Mouse (Mus musculus) intestine, postnatal 0 days (tissue): ENCODE results near the gene Plcb4. TPM values are rescaled to one million over a fixed set of nuclear protein-coding genes. Genes with fewer than 3 reads are reported as not detected.
A peak's percentile ranks its signal among the peaks of the same experiment; 100 is the strongest.

Source experiments
- ATAC-seq: fragments of 200-750 bp; cut with Nextera tagmentation; 2 replicates; pipeline ENCODE4 v1.8.0; 2017; ENCODE audit warnings: mild to moderate bottlenecking, moderate TSS enrichment, moderate library complexity
- H3K27ac ChIP-seq: fragments of 300-500 bp; sonication (generic); 2 replicates; pipeline ENCODE4 v1.5.1; 2014; ENCODE audit warnings: mild to moderate bottlenecking, low read depth, low read length, moderate library complexity
- H3K27me3 ChIP-seq: fragments of 300-500 bp; sonication (generic); replicated peaks from 2 replicates; pipeline ENCODE4 v1.6.1; 2014; ENCODE audit warnings: low read length, mixed read lengths; ENCODE audit not compliant: control insufficient read depth, insufficient read depth
- H3K36me3 ChIP-seq: fragments of 300-500 bp; sonication (generic); 2 replicates; pipeline ENCODE4 v1.6.1; 2014; ENCODE audit warnings: mild to moderate bottlenecking, moderate library complexity; ENCODE audit not compliant: control insufficient read depth, insufficient read depth
- H3K4me1 ChIP-seq: fragments of 300-500 bp; sonication (generic); replicated peaks from 2 replicates; pipeline ENCODE4 v1.6.1; 2014; ENCODE audit warnings: antibody characterized with exemption, low read length, mixed read lengths; ENCODE audit not compliant: control insufficient read depth, insufficient read depth
- H3K4me2 ChIP-seq: fragments of 300-500 bp; sonication (generic); replicated peaks from 2 replicates; pipeline ENCODE4 v1.6.1; 2014; ENCODE audit warnings: low read depth, mild to moderate bottlenecking, moderate library complexity
- H3K4me3 ChIP-seq: fragments of 300-500 bp; sonication (generic); 2 replicates; pipeline ENCODE4 v1.5.1; 2014; ENCODE audit warnings: low read depth, low read length
- H3K9ac ChIP-seq: fragments of 300-500 bp; sonication (generic); 2 replicates; pipeline ENCODE4 v1.6.1; 2014; ENCODE audit warnings: mild to moderate bottlenecking, low read depth, low read length
- H3K9me3 ChIP-seq: fragments of 300-500 bp; sonication (generic); 2 replicates; pipeline ENCODE4 v1.6.1; 2016; ENCODE audit warnings: mixed run types; ENCODE audit not compliant: control insufficient read depth
- CTCF ChIP-seq: sonication (generic); IDR thresholded peaks from 2 replicates; pipeline ENCODE4 v1.5.1; 2016; ENCODE audit warnings: low read depth, mild to moderate bottlenecking, control low read depth, antibody characterized with exemption, moderate library complexity
- WGBS: fragments of 180-500 bp; shearing (Covaris S2); extraction: QIAGEN DNeasy Blood & Tissue Kit; methylation state at CpG from one replicate; pipeline ENCODE4 v1.1.7; 2014; 5-methylcytosine and 5-hydroxymethylcytosine counted together
- polyA plus RNA-seq: library from polyadenylated mRNA; unstranded; fragments of >200 nt; fragmentation: Nextera tagmentation; extraction: Ambion mirVana; gene quantifications from 2 replicates; pipeline ENCODE4 v1.2.1, GENCODE M21; 2015

Plcb4 gene
- polyA plus RNA-seq, 1 experiment from 2014 or later: 5.5 TPM

GRCm38 (mm10) chr2:135936376-135936775 is 277.6 kb downstream of the Plcb4 start:
- H3K9ac ChIP-seq: no peak overlapping the region
- no peak overlapping the region for H3K4me3 ChIP-seq
- H3K36me3 ChIP-seq: no peaks in the 10 kb centered on the region
- WGBS: 81% methylated on average over 6 of the region's 6 CpGs
- ATAC-seq: no peak
- no peaks in the 10 kb centered on the region for H3K27me3 ChIP-seq
- no peaks in the 10 kb centered on the region for H3K4me1 ChIP-seq
- H3K9me3 ChIP-seq: no peaks in the 10 kb centered on the region
- TF ChIP-seq CTCF: no peak
- H3K4me2 ChIP-seq: no peak overlapping the region
- H3K27ac ChIP-seq: no peak overlapping the region

GRCm38 (mm10) chr2:135937646-135938045 is 278.8 kb downstream of the Plcb4 start:
- Histone ChIP-seq H3K9me3 (no peaks in the 10 kb centered on the region), H3K4me3 (no peak overlapping the region), H3K4me2 (no peak overlapping the region), H3K4me1 (no peaks in the 10 kb centered on the region), H3K9ac (no peak overlapping the region), H3K27me3 (no peaks in the 10 kb centered on the region), H3K36me3 (no peaks in the 10 kb centered on the region), H3K27ac (no peak overlapping the region)
- no peak for TF ChIP-seq CTCF
- WGBS: 84% methylated on average over 6 of the region's 6 CpGs
- no peak for ATAC-seq

GRCm38 (mm10) chr2:135939933-135940332 is 281.1 kb downstream of the Plcb4 start:
- no peak overlapping the region for H3K4me3 ChIP-seq
- 75% methylated on average over 9 of the region's 9 CpGs for WGBS
- no peak overlapping the region for H3K4me2 ChIP-seq
- no peak overlapping the region for H3K27ac ChIP-seq
- H3K9ac ChIP-seq: no peak overlapping the region
- TF ChIP-seq CTCF: no peak
- no peaks in the 10 kb centered on the region for H3K4me1 ChIP-seq
- H3K27me3 ChIP-seq: no peaks in the 10 kb centered on the region
- no peak for ATAC-seq
- no peaks in the 10 kb centered on the region for H3K9me3 ChIP-seq
- H3K36me3 ChIP-seq: no peaks in the 10 kb centered on the region

GRCm38 (mm10) chr2:135947839-135948238 is 289.0 kb downstream of the Plcb4 start:
- 59% methylated on average over 1 of the region's 1 CpGs for WGBS
- no peak overlapping the region for H3K9ac ChIP-seq
- H3K27ac ChIP-seq: no peak overlapping the region
- TF ChIP-seq CTCF: peak; percentile 51
- H3K4me2 ChIP-seq: no peak overlapping the region
- no peak overlapping the region for H3K4me3 ChIP-seq
- no peaks in the 10 kb centered on the region for H3K9me3 ChIP-seq
- H3K36me3 ChIP-seq: no peaks in the 10 kb centered on the region
- no peaks in the 10 kb centered on the region for H3K4me1 ChIP-seq
- no peaks in the 10 kb centered on the region for H3K27me3 ChIP-seq
- ATAC-seq: no peak

- no peak for ATAC-seq
- H3K4me1 ChIP-seq: no peaks in the 10 kb centered on the region
Measured at GRCm38 (mm10) chr2:135954760-135955548, 296.1 kb downstream of the Plcb4 start.

GRCm38 (mm10) chr2:135955796-135956195 is 297.0 kb downstream of the Plcb4 start:
- Histone ChIP-seq H3K36me3 (no peaks in the 10 kb centered on the region), H3K4me2 (no peak overlapping the region), H3K27ac (no peak overlapping the region), H3K27me3 (no peaks in the 10 kb centered on the region), H3K9me3 (no peaks in the 10 kb centered on the region), H3K4me1 (no peaks in the 10 kb centered on the region), H3K9ac (no peak overlapping the region), H3K4me3 (no peak overlapping the region)
- 86% methylated on average over 8 of the region's 8 CpGs for WGBS
- ATAC-seq: no peak
- TF ChIP-seq CTCF: no peak

More at GRCm38 (mm10) chr2:135954760-135955548, 296.1 kb downstream of the Plcb4 start:
- Histone ChIP-seq H3K9me3 (no peaks in the 10 kb centered on the region), H3K4me2 (no peak overlapping the region), H3K27me3 (no peaks in the 10 kb centered on the region), H3K9ac (no peak overlapping the region), H3K36me3 (no peaks in the 10 kb centered on the region), H3K4me3 (no peak overlapping the region), H3K27ac (no peak overlapping the region)
- WGBS: 44% methylated on average over 13 of the region's 13 CpGs
- no peak for TF ChIP-seq CTCF
